Mouse (Mus musculus) kidney, postnatal 10 days (tissue): ENCODE measurements around the gene Slc39a2.
"Not testable (repeated sequence)": the region's sequence is repeated elsewhere in the genome, so short reads cannot be mapped to it uniquely, and the experiment has no call there.

Experiments used
- DNase-seq: peaks from one replicate; pipeline ENCODE4 v3.0.0; 2021; ENCODE audit warnings: mixed read lengths

Slc39a2 gene

GRCm38 (mm10) chr14:51902806-51903710 is 10.4 kb downstream of the Slc39a2 start:
- DNase-seq: peak; percentile 88

GRCm38 (mm10) chr14:51903782-51904181 is 11.1 kb downstream of the Slc39a2 start:
- DNase-seq: no peak

- no peak for DNase-seq
Measured at GRCm38 (mm10) chr14:51904706-51905105, 12.0 kb downstream of the Slc39a2 start.

GRCm38 (mm10) chr14:51906102-51906501 is 13.4 kb downstream of the Slc39a2 start:
- DNase-seq: no peak

- no peak for DNase-seq
Measured at GRCm38 (mm10) chr14:51911301-51911700, 18.6 kb downstream of the Slc39a2 start.

GRCm38 (mm10) chr14:51912391-51913061 is 19.8 kb downstream of the Slc39a2 start:
- DNase-seq: no peak

GRCm38 (mm10) chr14:51913062-51913959 is 20.6 kb downstream of the Slc39a2 start:
- DNase-seq: peak; percentile 88

GRCm38 (mm10) chr14:51913960-51914762 is 21.5 kb downstream of the Slc39a2 start, which contains the start of gene Ndrg2:
Ndrg2 (minus strand) TSS chr14:51914158.
- DNase-seq: peak; percentile 85

GRCm38 (mm10) chr14:51915030-51915429 is 22.3 kb downstream of the Slc39a2 start:
- no peak for DNase-seq

- DNase-seq: no peak
Measured at GRCm38 (mm10) chr14:51916539-51916938, 23.9 kb downstream of the Slc39a2 start.

GRCm38 (mm10) chr14:51918125-51918524 is 25.4 kb downstream of the Slc39a2 start, which contains the start of gene Tppp2:
Tppp2 (plus strand) TSS chr14:51918425.
- DNase-seq: no peak

- DNase-seq: no peak
Measured at GRCm38 (mm10) chr14:51918966-51919365, 26.3 kb downstream of the Slc39a2 start.

GRCm38 (mm10) chr14:51921759-51922570 is 29.3 kb downstream of the Slc39a2 start:
- DNase-seq: peak; percentile 51

GRCm38 (mm10) chr14:51922571-51922865 is 29.8 kb downstream of the Slc39a2 start, which contains the start of gene Rnase13:
Rnase13 (minus strand) TSS chr14:51922773.
- no peak for DNase-seq

- DNase-seq: no peak
Measured at GRCm38 (mm10) chr14:51922910-51923309, 30.2 kb downstream of the Slc39a2 start.

- no peak for DNase-seq
Measured at GRCm38 (mm10) chr14:51923492-51923891, 30.8 kb downstream of the Slc39a2 start.

GRCm38 (mm10) chr14:51926930-51927329 is 34.2 kb downstream of the Slc39a2 start:
- not testable (repeated sequence) for DNase-seq

GRCm38 (mm10) chr14:51929309-51929943 is 36.7 kb downstream of the Slc39a2 start:
- peak; percentile 67 for DNase-seq

- no peak for DNase-seq
Measured at GRCm38 (mm10) chr14:51929968-51930367, 37.3 kb downstream of the Slc39a2 start.

GRCm38 (mm10) chr14:51930824-51931223 is 38.1 kb downstream of the Slc39a2 start:
- peak; percentile 80 for DNase-seq
